Mouse (Mus musculus): Measurements from ENCODE around the gene Rnf115.
"Not testable (repeated sequence)": the region's sequence is repeated elsewhere in the genome, so short reads cannot be mapped to it uniquely, and the experiment has no call there.

Rnf115 gene

GRCm38 (mm10) chr3:96707903-96708683 is 19.4 kb upstream of the Rnf115 start, which contains the start of gene Nudt17:
Gene Nudt17 (minus strand): TSS chr3:96708562.
- DNase-seq (ENCODE audit: low spot score in 2 of 2), result peak; percentile 85 to 87

GRCm38 (mm10) chr3:96708684-96709064 is 18.8 kb upstream of the Rnf115 start:
- DNase-seq (ENCODE audit: low spot score in 2 of 2), result no peak

- no peak for DNase-seq (ENCODE audit: low spot score in 2 of 2)
These were observed 13.2 kb upstream of the Rnf115 start for GRCm38 (mm10) chr3:96714286-96714685.

GRCm38 (mm10) chr3:96715854-96716253 is 11.6 kb upstream of the Rnf115 start:
- DNase-seq (ENCODE audit: low spot score in 2 of 2), result no peak

- no peak for DNase-seq (ENCODE audit: low spot score in 2 of 2)
These were observed 8.3 kb upstream of the Rnf115 start for GRCm38 (mm10) chr3:96719173-96719572.

- DNase-seq (ENCODE audit: low spot score in 2 of 2), result peak in 1 of 2 experiments; percentile 35
These were observed 567 bp downstream of the Rnf115 start for GRCm38 (mm10) chr3:96727828-96728633.

GRCm38 (mm10) chr3:96728634-96729402 is 1.4 kb downstream of the Rnf115 start:
- DNase-seq (ENCODE audit: low spot score in 2 of 2), result peak in 1 of 2 experiments; percentile 34

- DNase-seq (ENCODE audit: low spot score in 2 of 2), result no peak
These were observed 1.9 kb downstream of the Rnf115 start for GRCm38 (mm10) chr3:96729403-96729784.

- no peak for DNase-seq (ENCODE audit: low spot score in 2 of 2)
These were observed 3.3 kb downstream of the Rnf115 start for GRCm38 (mm10) chr3:96730785-96731184.

GRCm38 (mm10) chr3:96733984-96734383 is 6.5 kb downstream of the Rnf115 start:
- DNase-seq (ENCODE audit: low spot score in 2 of 2), result no peak

GRCm38 (mm10) chr3:96735200-96735599 is 7.7 kb downstream of the Rnf115 start:
- DNase-seq (ENCODE audit: low spot score in 2 of 2), result no peak

- no peak for DNase-seq (ENCODE audit: low spot score in 2 of 2)
These were observed 9.7 kb downstream of the Rnf115 start for GRCm38 (mm10) chr3:96737013-96737740.

GRCm38 (mm10) chr3:96737995-96738394 is 10.5 kb downstream of the Rnf115 start:
- DNase-seq (ENCODE audit: low spot score in 2 of 2), result no peak

GRCm38 (mm10) chr3:96740279-96740678 is 12.8 kb downstream of the Rnf115 start:
- DNase-seq (ENCODE audit: low spot score in 2 of 2), result not testable (repeated sequence)

- DNase-seq (ENCODE audit: low spot score in 2 of 2), result no peak
These were observed 16.9 kb downstream of the Rnf115 start for GRCm38 (mm10) chr3:96744348-96744747.

GRCm38 (mm10) chr3:96746829-96747228 is 19.4 kb downstream of the Rnf115 start:
- no peak for DNase-seq (ENCODE audit: low spot score in 2 of 2)

- DNase-seq (ENCODE audit: low spot score in 2 of 2), result no peak
These were observed 28.5 kb downstream of the Rnf115 start for GRCm38 (mm10) chr3:96755935-96756334.

GRCm38 (mm10) chr3:96757691-96758090 is 30.2 kb downstream of the Rnf115 start:
- no peak for DNase-seq (ENCODE audit: low spot score in 2 of 2)

GRCm38 (mm10) chr3:96759695-96760094 is 32.2 kb downstream of the Rnf115 start:
- peak; percentile 39 to 53 for DNase-seq (ENCODE audit: low spot score in 2 of 2)

GRCm38 (mm10) chr3:96764528-96764927 is 37.1 kb downstream of the Rnf115 start:
- DNase-seq (ENCODE audit: low spot score in 2 of 2), result no peak

- DNase-seq (ENCODE audit: low spot score in 2 of 2), result no peak
These were observed 42.5 kb downstream of the Rnf115 start for GRCm38 (mm10) chr3:96769971-96770370.
